Mouse (Mus musculus): ENCODE measurements at regions not wholly inside any gene's neighbourhood (a gene's known extent, or its start where the extent isn't known, plus 50 kb on each side); places are given as distances from the start of the nearest gene placed in this dataset.

DNA sequence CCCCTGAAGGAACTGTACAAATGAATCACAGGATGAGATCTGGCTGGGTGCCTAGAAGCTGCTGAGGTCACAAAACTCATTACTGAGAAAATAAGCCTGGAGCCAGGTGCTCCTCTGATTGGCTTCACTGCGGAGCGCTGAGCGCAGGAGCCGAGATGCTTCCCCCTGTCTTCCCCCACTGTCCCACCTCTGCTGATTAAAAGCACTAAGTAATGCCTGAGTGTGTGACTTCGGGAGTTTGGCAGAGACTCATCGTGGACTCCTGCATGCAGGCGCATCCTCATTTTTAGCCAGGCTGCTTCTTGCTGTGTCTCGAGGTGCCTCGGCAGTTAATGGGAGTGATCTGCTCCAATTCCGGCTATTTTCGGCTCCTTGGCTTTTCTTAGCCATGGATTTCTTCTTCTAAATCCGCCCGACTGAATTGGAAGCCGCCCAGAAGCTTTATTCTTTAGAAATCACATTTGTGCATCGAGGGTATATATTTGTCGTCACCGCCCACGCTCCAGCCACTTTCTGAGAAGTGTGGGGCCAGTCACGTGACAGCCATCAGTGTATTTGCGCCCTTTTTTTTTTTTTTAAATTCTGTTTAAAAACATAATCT lies 55.3 kb upstream of the Stmnd1 start:
- TF ChIP-seq CTCF (IDR thresholded peaks at IDR 0.05) (no peak), EP300 (IDR thresholded peaks at IDR 0.05) (no peak)

Measured in lung, postnatal 0 days (tissue).